Mouse (Mus musculus): Measurements from ENCODE around the gene Emilin3. TPM values are rescaled to one million over a fixed set of nuclear protein-coding genes. Genes with fewer than 3 reads are reported as not detected.
A peak's percentile ranks its signal among the peaks of the same experiment; 100 is the strongest.

Gene Emilin3
- total RNA-seq, 2 experiments from 2014 or later = 0.20 to 0.23 TPM

GRCm38 (mm10) chr2:160882436-160882835 lies 29.7 kb downstream of the Emilin3 start:
- DNase-seq = peak; percentile 65
- intact Hi-C loops (cut with DNase I) = loop anchor here (5.0 kb wide), 1 partner anchor 80 kb away; no protein-coding TSS in a partner anchor
- Histone ChIP-seq H3K27ac (peak overlapping the region; percentile 92), H3K4me3 (peak overlapping the region; percentile 68)
- no peak for TF ChIP-seq CTCF (IDR thresholded peaks at IDR 0.05)

GRCm38 (mm10) chr2:160881462-160882101 lies 30.5 kb downstream of the Emilin3 start:
- DNase-seq = peak; percentile 26
- no peak for TF ChIP-seq CTCF (IDR thresholded peaks at IDR 0.05)
- peak overlapping the region; percentile 68 for H3K4me3 ChIP-seq
- H3K27ac ChIP-seq = peak overlapping the region; percentile 92
- intact Hi-C loops (cut with DNase I) = loop anchor here (5.0 kb wide), 1 partner anchor 79 kb away; no protein-coding TSS in a partner anchor

GRCm38 (mm10) chr2:160880453-160881195 lies 31.5 kb downstream of the Emilin3 start, which contains the start of gene Lpin3:
Gene Lpin3 (plus strand): TSS chr2:160880670.
- Histone ChIP-seq H3K4me3 (peak within 1 kb of the TSS; percentile 68), H3K27ac (peak within 1 kb of the TSS; percentile 92)
- peak; percentile 86 for DNase-seq
- no peak for TF ChIP-seq CTCF (IDR thresholded peaks at IDR 0.05)
- intact Hi-C loops (cut with DNase I) = loop anchor here (5.0 kb wide), 1 partner anchor 78 kb away; no protein-coding TSS in a partner anchor

DNA sequence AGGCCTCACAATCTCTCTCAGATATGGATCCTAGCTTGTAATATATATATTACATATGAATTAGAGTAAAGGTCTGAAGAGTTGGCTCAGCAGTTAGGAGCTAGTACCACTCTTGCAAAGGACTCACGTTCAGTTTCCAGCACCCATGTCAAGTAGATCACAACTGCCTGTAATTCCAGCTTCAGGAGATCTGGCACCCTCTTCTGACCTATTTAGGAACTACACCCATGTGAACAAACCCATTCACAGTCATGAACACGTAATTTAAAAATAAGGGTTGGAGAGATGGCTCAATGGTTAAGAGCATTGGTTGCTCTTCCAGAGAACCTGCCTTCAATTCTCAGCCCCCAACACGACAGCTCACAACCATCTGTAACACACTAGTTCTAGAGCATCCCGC lies 36.0 kb downstream of the Emilin3 start:
- no peak for DNase-seq
- no peak overlapping the region for H3K4me3 ChIP-seq
- H3K27ac ChIP-seq = peak overlapping the region; percentile 98; the same call in 1 of the 2 replicates
- peak; percentile 60 for TF ChIP-seq CTCF (IDR thresholded peaks at IDR 0.05)
- intact Hi-C loops (cut with DNase I) = no loop called here

- no peak for TF ChIP-seq CTCF (IDR thresholded peaks at IDR 0.05)
- Histone ChIP-seq H3K27ac (peak overlapping the region; percentile 98), H3K4me3 (peak overlapping the region; percentile 84; the same call in 1 of the 2 replicates)
- peak; percentile 15 for DNase-seq
- intact Hi-C loops (cut with DNase I) = loop anchor here (5.0 kb wide), 1 partner anchor 67 kb away; no protein-coding TSS in a partner anchor
These were observed 37.8 kb downstream of the Emilin3 start for GRCm38 (mm10) chr2:160874231-160874877.

DNA sequence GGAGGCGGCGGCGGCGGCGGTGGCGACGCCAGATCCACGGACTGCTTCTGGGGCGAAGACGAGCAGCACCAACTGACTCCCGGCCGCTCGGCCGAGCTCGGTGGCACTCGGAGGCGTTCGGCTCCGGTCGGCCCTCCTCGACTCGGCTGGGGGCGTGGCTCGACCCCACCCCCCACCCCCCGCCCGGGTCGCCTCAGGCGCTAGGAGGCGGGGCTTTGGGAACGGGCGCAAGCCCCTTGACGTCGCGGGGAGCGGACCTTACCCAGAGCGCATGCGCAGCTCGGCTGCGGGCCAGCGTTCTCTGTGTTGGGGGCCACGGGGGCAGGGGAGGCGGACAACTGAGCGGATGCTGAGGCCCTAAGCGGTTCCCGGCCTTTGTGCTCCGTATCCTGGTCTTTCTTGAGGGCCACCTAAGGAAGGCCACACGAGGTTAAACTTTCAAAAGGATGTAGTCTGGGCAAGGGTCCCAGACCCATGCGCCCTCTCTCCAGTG lies 39.2 kb downstream of the Emilin3 start, which contains the start of gene Zhx3:
Gene Zhx3 (minus strand): TSS at position 109 of the 493 bp plus-strand sequence.
- intact Hi-C loops (cut with DNase I) = loop anchor here (5.0 kb wide), 1 partner anchor 66 kb away; no protein-coding TSS in a partner anchor
- TF ChIP-seq CTCF (IDR thresholded peaks at IDR 0.05) = no peak
- DNase-seq = peak; percentile 97
- peak within 1 kb of the TSS; percentile 98 for H3K27ac ChIP-seq
- peak within 1 kb of the TSS; percentile 84 for H3K4me3 ChIP-seq

GRCm38 (mm10) chr2:160872395-160872794 lies 39.7 kb downstream of the Emilin3 start:
- Histone ChIP-seq H3K4me3 (peak overlapping the region; percentile 84), H3K27ac (peak overlapping the region; percentile 98)
- TF ChIP-seq CTCF (IDR thresholded peaks at IDR 0.05) = no peak
- intact Hi-C loops (cut with DNase I) = loop anchor here (5.0 kb wide), 1 partner anchor 65 kb away; no protein-coding TSS in a partner anchor
- DNase-seq = peak; percentile 89

- TF ChIP-seq CTCF (IDR thresholded peaks at IDR 0.05) = no peak
- DNase-seq = no peak
- peak overlapping the region; percentile 84 for H3K4me3 ChIP-seq
- intact Hi-C loops (cut with DNase I) = loop anchor here (5.0 kb wide), 1 partner anchor 64 kb away; no protein-coding TSS in a partner anchor
- peak overlapping the region; percentile 98 for H3K27ac ChIP-seq
These were observed 40.8 kb downstream of the Emilin3 start for GRCm38 (mm10) chr2:160871310-160871709.

GRCm38 (mm10) chr2:160869446-160869845 lies 42.7 kb downstream of the Emilin3 start:
- DNase-seq = no peak
- Histone ChIP-seq H3K27ac (peak overlapping the region; percentile 98), H3K4me3 (peak overlapping the region; percentile 84)
- intact Hi-C loops (cut with DNase I) = no loop called here
- TF ChIP-seq CTCF (IDR thresholded peaks at IDR 0.05) = no peak

GRCm38 (mm10) chr2:160865266-160865665 lies 46.9 kb downstream of the Emilin3 start:
- DNase-seq = no peak
- no peak for TF ChIP-seq CTCF (IDR thresholded peaks at IDR 0.05)
- Histone ChIP-seq H3K27ac (no peak overlapping the region), H3K4me3 (no peak overlapping the region)
- intact Hi-C loops (cut with DNase I) = no loop called here

DNA sequence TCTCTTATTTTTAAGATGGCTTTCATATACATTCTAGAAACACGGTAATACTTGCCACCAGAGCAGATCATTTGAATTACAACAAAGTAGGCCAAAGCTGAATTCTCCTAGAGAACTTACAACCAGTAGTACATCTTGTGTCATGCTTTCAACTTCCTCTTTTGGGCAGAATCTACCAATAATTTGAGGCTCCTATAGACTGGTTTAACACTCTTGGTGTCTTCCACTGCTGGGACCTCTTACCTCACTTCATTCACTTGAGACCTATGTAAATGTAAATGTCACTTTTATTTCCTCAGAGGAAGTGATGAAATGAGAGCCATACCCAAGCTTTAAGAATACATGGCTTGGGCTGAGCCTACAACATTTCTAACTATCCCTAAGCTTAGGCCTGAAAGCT lies 48.0 kb downstream of the Emilin3 start:
- no peak for TF ChIP-seq CTCF (IDR thresholded peaks at IDR 0.05)
- DNase-seq = no peak
- Histone ChIP-seq H3K27ac (no peak overlapping the region), H3K4me3 (no peak overlapping the region)
- intact Hi-C loops (cut with DNase I) = no loop called here

DNA sequence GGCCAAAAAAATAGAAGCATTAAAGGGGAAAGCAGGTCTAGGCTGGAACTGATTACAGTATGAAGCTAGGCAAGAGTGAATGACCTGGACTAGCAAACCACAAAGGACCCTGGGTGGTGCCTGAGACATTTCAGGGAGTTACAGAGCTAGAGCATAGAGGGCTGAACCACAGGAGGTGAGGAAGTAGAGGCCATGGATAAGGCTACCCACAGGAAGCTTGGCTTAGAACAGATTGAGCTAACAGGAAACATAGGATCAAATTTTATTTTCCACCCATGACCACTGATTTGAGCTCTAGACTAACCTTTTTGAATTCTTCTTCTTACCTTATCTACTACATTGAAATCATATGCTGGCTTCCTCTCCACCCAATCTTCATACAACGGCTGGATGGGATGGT lies 51.8 kb downstream of the Emilin3 start:
- 0 out of 2 replicates have a peak overlapping the region, but pooled peaks have one; percentile 16 for H3K27ac ChIP-seq

More for the DNA sequence above, 51.8 kb downstream of the Emilin3 start:
- TF ChIP-seq CTCF (IDR thresholded peaks at IDR 0.05) = no peak
- intact Hi-C loops (cut with DNase I) = no loop called here
- H3K4me3 ChIP-seq = no peak overlapping the region
- no peak for DNase-seq

Other genes with a start within 250 kb of the Emilin3 start
- 10 to 100 TPM; 24.9 to 25.3 TPM for gene Plcg1, start 181.0 kb downstream of the Emilin3 start, total RNA-seq (2021)
- 10 to 100 TPM; 24.2 to 29.0 TPM for gene Zhx3, start 39.3 kb downstream of the Emilin3 start, total RNA-seq (2021)
- 1 to 10 TPM; 3.2 to 5.0 TPM for gene Lpin3, start 31.7 kb downstream of the Emilin3 start, total RNA-seq (2021)
- gene Chd6, start 196.7 kb upstream of the Emilin3 start, total RNA-seq (2021) = 10 to 100 TPM; 18.0 to 21.0 TPM

Measured in gastrocnemius, adult 2 months (tissue).